Mouse (Mus musculus) forebrain, embryonic 11.5 days (tissue): ENCODE measurements at regions not wholly inside any gene's neighbourhood (a gene's known extent, or its start where the extent isn't known, plus 50 kb on each side); places are given as distances from the start of the nearest gene placed in this dataset.

Source experiments
- ATAC-seq: fragments of 200-750 bp; cut with Nextera tagmentation; replicated peaks from 2 replicates; pipeline ENCODE4 v1.8.0; 2017; ENCODE audit warnings: moderate TSS enrichment; ENCODE audit not compliant: low FRiP score
- DNase-seq: peaks from one replicate; pipeline ENCODE4 v3.0.0-alpha.2; 2017; ENCODE audit warnings: low spot score
- H3K27ac ChIP-seq: fragments of 300-500 bp; sonication (generic); 2 replicates; pipeline ENCODE4 v1.5.1; 2014; ENCODE audit warnings: low read depth, low read length
- H3K27me3 ChIP-seq: fragments of 300-500 bp; sonication (generic); 2 replicates; pipeline ENCODE4 v1.6.1; 2014; ENCODE audit warnings: mild to moderate bottlenecking, low read length, mixed read lengths; ENCODE audit not compliant: control insufficient read depth, insufficient read depth
- H3K36me3 ChIP-seq: fragments of 300-500 bp; sonication (generic); 2 replicates; pipeline ENCODE4 v1.6.1; 2014; ENCODE audit warnings: mild to moderate bottlenecking, low read length, moderate library complexity, mixed read lengths; ENCODE audit not compliant: control insufficient read depth, insufficient read depth
- H3K4me1 ChIP-seq: fragments of 300-500 bp; sonication (generic); replicated peaks from 2 replicates; pipeline ENCODE4 v1.6.1; 2014; ENCODE audit warnings: low read length, mixed read lengths; ENCODE audit not compliant: control insufficient read depth, insufficient read depth
- H3K4me2 ChIP-seq: fragments of 300-500 bp; sonication (generic); 2 replicates; pipeline ENCODE4 v1.6.1; 2014; ENCODE audit warnings: low read depth, mild to moderate bottlenecking, low read length, moderate library complexity, mixed read lengths; ENCODE audit not compliant: severe bottlenecking
- H3K4me3 ChIP-seq: fragments of 300-500 bp; sonication (generic); 2 replicates; pipeline ENCODE4 v1.5.1; 2014; ENCODE audit warnings: low read depth, low read length
- H3K9ac ChIP-seq: fragments of 300-500 bp; sonication (generic); 2 replicates; pipeline ENCODE4 v1.6.1; 2014; ENCODE audit warnings: low read length
- H3K9me3 ChIP-seq: fragments of 300-500 bp; sonication (generic); 2 replicates; pipeline ENCODE4 v1.6.1; 2016; ENCODE audit warnings: low read length, mixed read lengths; ENCODE audit not compliant: control insufficient read depth
- WGBS: fragments of 180-500 bp; shearing (Covaris S2); extraction: QIAGEN DNeasy Blood & Tissue Kit; methylation state at CpG from one replicate; pipeline ENCODE4 v1.1.7; 2014; 5-methylcytosine and 5-hydroxymethylcytosine counted together

- ATAC-seq, result no peak
- WGBS, result 86% methylated on average over 11 of the region's 11 CpGs
- no peaks in the 10 kb centered on the region for H3K9me3 ChIP-seq
- DNase-seq, result no peak
- H3K9ac ChIP-seq, result no peak overlapping the region
- H3K4me3 ChIP-seq, result no peak overlapping the region
- no peaks in the 10 kb centered on the region for H3K27me3 ChIP-seq
- no peaks in the 10 kb centered on the region for H3K36me3 ChIP-seq
- H3K27ac ChIP-seq, result no peak overlapping the region
- no peaks in the 10 kb centered on the region; the same call in 1 of the 2 replicates for H3K4me1 ChIP-seq
- no peak overlapping the region for H3K4me2 ChIP-seq
These were observed 551.0 kb downstream of the Plekhb2 start for GRCm38 (mm10) chr1:35400674-35401359.

GRCm38 (mm10) chr1:35402995-35403394 lies 553.2 kb downstream of the Plekhb2 start:
- H3K4me3 ChIP-seq, result no peak overlapping the region
- no peak for DNase-seq
- no peaks in the 10 kb centered on the region for H3K27me3 ChIP-seq
- 81% methylated on average over 4 of the region's 4 CpGs for WGBS
- no peak overlapping the region for H3K4me2 ChIP-seq
- H3K27ac ChIP-seq, result no peak overlapping the region
- no peak overlapping the region for H3K9ac ChIP-seq
- no peaks in the 10 kb centered on the region for H3K9me3 ChIP-seq
- no peak for ATAC-seq
- no peaks in the 10 kb centered on the region for H3K36me3 ChIP-seq
- no peaks in the 10 kb centered on the region; the same call in 1 of the 2 replicates for H3K4me1 ChIP-seq

GRCm38 (mm10) chr1:35405418-35405817 lies 555.6 kb downstream of the Plekhb2 start:
- Histone ChIP-seq H3K27me3 (no peaks in the 10 kb centered on the region), H3K4me2 (no peak overlapping the region), H3K27ac (no peak overlapping the region), H3K9ac (no peak overlapping the region), H3K36me3 (no peaks in the 10 kb centered on the region), H3K4me1 (no peaks in the 10 kb centered on the region; the same call in 1 of the 2 replicates), H3K4me3 (no peak overlapping the region), H3K9me3 (no peaks in the 10 kb centered on the region)
- ATAC-seq (no peak), DNase-seq (no peak)
- 79% methylated on average over 6 of the region's 6 CpGs for WGBS

- H3K36me3 ChIP-seq, result no peaks in the 10 kb centered on the region
- DNase-seq, result no peak
- H3K9ac ChIP-seq, result no peak overlapping the region
- no peak overlapping the region for H3K27ac ChIP-seq
- H3K4me3 ChIP-seq, result no peak overlapping the region
- no peaks in the 10 kb centered on the region for H3K9me3 ChIP-seq
- H3K27me3 ChIP-seq, result no peaks in the 10 kb centered on the region
- no peak for ATAC-seq
- no peak overlapping the region for H3K4me2 ChIP-seq
- 83% methylated on average over 1 of the region's 1 CpGs for WGBS
- H3K4me1 ChIP-seq, result no peaks in the 10 kb centered on the region
These were observed 565.9 kb downstream of the Plekhb2 start for GRCm38 (mm10) chr1:35415646-35416045.

DNA sequence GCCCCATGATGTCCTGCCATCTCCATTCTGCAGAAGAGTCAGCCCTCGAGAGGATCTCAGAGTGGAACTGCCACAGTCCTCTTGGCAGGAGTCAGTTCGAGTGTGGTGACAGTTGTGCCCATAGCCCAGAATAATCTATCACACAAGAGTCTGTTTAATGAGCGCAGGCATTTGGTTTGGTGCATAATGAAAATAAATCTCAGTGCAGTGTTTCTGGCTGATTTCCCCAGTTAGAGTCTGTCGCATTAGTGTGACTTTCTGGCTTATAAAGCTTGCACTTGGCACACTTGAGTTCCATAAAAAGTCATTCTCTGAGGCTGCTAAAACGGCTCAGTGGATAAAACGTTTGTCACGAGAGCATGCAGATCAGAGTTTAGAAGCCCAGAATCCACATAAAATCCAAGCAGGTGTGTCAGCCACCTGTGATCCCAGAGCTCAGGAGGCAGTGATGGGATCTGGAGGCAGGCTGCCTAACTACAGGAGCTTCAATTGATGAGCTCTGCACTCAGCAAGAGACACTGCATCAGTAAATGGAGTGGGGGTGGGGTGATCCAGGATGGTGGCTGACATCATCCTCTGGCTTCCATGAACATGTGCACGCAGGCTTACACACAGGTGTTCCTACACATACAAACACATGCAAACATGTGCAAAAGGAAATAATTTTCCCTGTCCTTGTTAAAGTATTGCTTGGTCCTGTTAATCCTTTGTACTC lies 578.5 kb downstream of the Plekhb2 start:
- 85% methylated on average over 8 of the region's 8 CpGs for WGBS
- Histone ChIP-seq H3K4me1 (no peaks in the 10 kb centered on the region), H3K4me3 (no peak overlapping the region), H3K4me2 (no peak overlapping the region), H3K9me3 (no peaks in the 10 kb centered on the region; the same call in 1 of the 2 replicates), H3K27me3 (no peaks in the 10 kb centered on the region), H3K27ac (no peak overlapping the region), H3K9ac (no peak overlapping the region), H3K36me3 (no peaks in the 10 kb centered on the region)
- no peak for ATAC-seq
- no peak for DNase-seq

DNA sequence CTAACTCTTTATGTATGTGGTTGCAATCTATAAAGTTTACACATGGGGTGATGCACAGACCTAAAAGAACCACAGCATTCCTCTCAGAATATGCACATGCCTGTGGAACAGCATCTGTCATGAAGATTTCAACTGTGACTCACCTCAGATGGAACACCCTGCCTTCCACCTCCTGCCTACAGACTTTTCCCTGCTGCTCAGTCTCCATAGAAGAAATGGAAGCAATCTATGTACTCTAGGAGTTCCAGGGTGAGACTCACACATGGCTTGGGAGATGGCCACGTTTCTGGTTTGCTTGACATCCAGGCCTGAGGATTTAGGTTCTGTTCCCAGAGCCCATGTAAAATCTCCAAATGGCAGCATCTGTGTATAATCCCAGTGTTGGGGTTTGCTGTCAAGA lies 579.7 kb downstream of the Plekhb2 start:
- no peaks in the 10 kb centered on the region for H3K36me3 ChIP-seq
- H3K9me3 ChIP-seq, result no peaks in the 10 kb centered on the region; the same call in 1 of the 2 replicates
- H3K27ac ChIP-seq, result no peak overlapping the region
- H3K4me3 ChIP-seq, result no peak overlapping the region
- H3K9ac ChIP-seq, result no peak overlapping the region
- WGBS, result 73% methylated on average over 1 of the region's 1 CpGs
- ATAC-seq (no peak), DNase-seq (no peak)
- no peaks in the 10 kb centered on the region for H3K4me1 ChIP-seq
- no peak overlapping the region for H3K4me2 ChIP-seq
- H3K27me3 ChIP-seq, result no peaks in the 10 kb centered on the region

DNA sequence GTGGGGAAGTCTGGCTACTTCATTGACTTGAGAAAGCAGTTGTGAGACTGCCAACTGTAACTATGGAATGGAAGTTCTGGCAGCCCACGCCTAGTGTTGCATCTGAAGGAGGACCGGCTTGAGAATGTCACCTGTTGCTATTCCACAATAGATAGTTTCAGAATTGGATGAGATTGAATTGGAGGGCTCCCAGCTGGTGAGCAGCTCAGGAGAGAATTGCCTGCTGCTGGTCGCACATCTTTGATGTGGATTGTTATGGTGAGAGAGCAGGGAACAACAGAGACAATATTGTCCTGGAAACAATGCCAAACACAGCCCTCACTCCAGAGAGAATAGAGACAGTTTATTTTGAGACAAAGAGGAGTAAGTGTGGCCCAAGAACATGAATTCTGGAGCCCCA lies 585.9 kb downstream of the Plekhb2 start:
- ATAC-seq (no peak), DNase-seq (no peak)
- Histone ChIP-seq H3K27ac (no peak overlapping the region), H3K9me3 (no peaks in the 10 kb centered on the region; the same call in 1 of the 2 replicates), H3K36me3 (no peaks in the 10 kb centered on the region), H3K4me1 (no peaks in the 10 kb centered on the region), H3K4me3 (no peak overlapping the region), H3K9ac (no peak overlapping the region), H3K4me2 (no peak overlapping the region), H3K27me3 (no peaks in the 10 kb centered on the region)
- WGBS, result 78% methylated on average over 3 of the region's 3 CpGs

GRCm38 (mm10) chr1:35447345-35447744 lies 597.6 kb downstream of the Plekhb2 start:
- no peak overlapping the region for H3K4me2 ChIP-seq
- H3K4me1 ChIP-seq, result no peaks in the 10 kb centered on the region
- no peaks in the 10 kb centered on the region for H3K36me3 ChIP-seq
- DNase-seq, result no peak
- H3K9ac ChIP-seq, result no peak overlapping the region
- H3K4me3 ChIP-seq, result no peak overlapping the region
- no peak overlapping the region for H3K27ac ChIP-seq
- no peaks in the 10 kb centered on the region for H3K27me3 ChIP-seq
- no peak for ATAC-seq
- H3K9me3 ChIP-seq, result no peaks in the 10 kb centered on the region
